Mouse (Mus musculus): Measurements from ENCODE around the gene Rab6b.

GRCm38 (mm10) chr9:103225464-103225863 is 113.9 kb downstream of the Rab6b start:
- TF ChIP-seq GATA1 (IDR thresholded peaks at IDR 0.05; ENCODE audit: borderline replicate concordance, low read length) (no peak), FLI1 (IDR thresholded peaks at IDR 0.05; ENCODE audit: low read length) (no peak)
